Mouse (Mus musculus) myocyte (in vitro differentiated cells): ENCODE measurements around the gene Zfp146.

ENCODE experiments used
- MYOD1 ChIP-seq, 3 experiments: IDR thresholded peaks; one replicate each; pipeline ENCODE4 v1.6.1; 2011; ENCODE audit warnings: control low read depth in 2 of 3, low read depth in 2 of 3, mild to moderate bottlenecking in 2 of 3, moderate library complexity in 1 of 3; ENCODE audit not compliant: insufficient read length in 2 of 3, control insufficient read depth in 1 of 3
- POLR2A ChIP-seq: IDR thresholded peaks from one replicate; pipeline ENCODE4 v1.6.1; 2011; ENCODE audit warnings: low read depth, mild to moderate bottlenecking, control low read depth, moderate library complexity; ENCODE audit not compliant: insufficient read length
- POLR2AphosphoS2 ChIP-seq: IDR thresholded peaks from one replicate; pipeline ENCODE4 v1.6.1; 2011; ENCODE audit warnings: low read depth, control low read depth; ENCODE audit not compliant: insufficient read length
- TCF12 ChIP-seq: IDR thresholded peaks from one replicate; pipeline ENCODE4 v1.6.1; 2011; ENCODE audit warnings: mild to moderate bottlenecking, control low read depth; ENCODE audit not compliant: poor library complexity, insufficient read depth, severe bottlenecking

DNA sequence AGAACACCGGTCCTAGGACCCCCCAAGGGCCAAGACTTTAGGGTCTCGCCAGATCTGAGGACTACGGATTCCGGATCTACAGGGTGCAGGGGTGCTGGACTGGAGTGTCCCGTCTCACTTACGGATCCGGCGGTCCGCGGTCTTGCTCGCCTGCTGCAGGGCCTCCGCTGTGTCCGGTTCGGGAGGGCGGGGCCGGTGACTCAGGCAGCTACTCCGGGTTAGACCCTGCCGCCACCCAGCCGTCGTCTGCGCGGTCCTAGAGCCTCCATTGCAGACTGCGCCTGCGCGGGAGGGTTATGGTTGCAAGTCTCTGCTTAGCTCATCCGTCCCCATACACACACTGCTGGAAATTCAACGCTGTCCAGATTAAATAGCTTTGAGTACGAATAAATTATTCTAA is 25.3 kb upstream of the Zfp146 start:
- TF ChIP-seq POLR2A = peak; percentile 94
- TF ChIP-seq MYOD1 (IDR thresholded peaks at IDR 0.05; ENCODE audit: control insufficient read depth in 1 of 3, insufficient read length in 2 of 3, low read depth in 2 of 3) = peak in 2 of 3 experiments; percentile 15 to 44
- TF ChIP-seq POLR2AphosphoS2 = peak; percentile 88
- TF ChIP-seq TCF12 = no peak
